Mouse (Mus musculus) bone marrow macrophage, adult 2 months (primary cell): ENCODE data around the gene Clstn3.

Experiments used
- CTCF ChIP-seq: IDR thresholded peaks from 2 replicates; pipeline ENCODE4 v1.5.1; 2012; ENCODE audit warnings: low read depth, mild to moderate bottlenecking, low read length, moderate library complexity
- POLR2A ChIP-seq: IDR thresholded peaks from 2 replicates; pipeline ENCODE4 v1.6.1; 2012; ENCODE audit warnings: mild to moderate bottlenecking, low read depth, low read length, borderline replicate concordance

- no peak for TF ChIP-seq CTCF
- TF ChIP-seq POLR2A = no peak
Measured at GRCm38 (mm10) chr6:124484851-124485250, 20.3 kb upstream of the Clstn3 start.
